Mouse (Mus musculus) megakaryocyte, embryonic 14.5 days (primary cell): ENCODE data around the gene Morn3. TPM values are rescaled to one million over a fixed set of nuclear protein-coding genes. Genes with fewer than 3 reads are reported as not detected.

ENCODE experiments used
- H3K27me3 ChIP-seq: replicated peaks from 2 replicates; pipeline ENCODE3; 2012; ENCODE audit warnings: inconsistent platforms
- H3K36me3 ChIP-seq: replicated peaks from 2 replicates; pipeline ENCODE3; 2012; ENCODE audit warnings: low read length, inconsistent platforms, mixed read lengths
- H3K4me1 ChIP-seq: 2 replicates; pipeline ENCODE4 v1.6.1; 2012; ENCODE audit warnings: inconsistent platforms
- H3K4me3 ChIP-seq: replicated peaks from 2 replicates; pipeline ENCODE3; 2012; ENCODE audit warnings: moderate library complexity, mild to moderate bottlenecking, inconsistent platforms
- H3K9me3 ChIP-seq: 2 replicates; pipeline ENCODE4 v1.6.1; 2012; ENCODE audit warnings: inconsistent platforms
- FLI1 ChIP-seq: IDR thresholded peaks from 2 replicates; pipeline ENCODE4 v1.6.1; 2012; ENCODE audit warnings: low read length, inconsistent platforms, mixed read lengths
- GATA1 ChIP-seq: IDR thresholded peaks from 3 replicates; pipeline ENCODE4 v1.6.1; 2012; ENCODE audit warnings: mixed read lengths, low read length, inconsistent platforms, borderline replicate concordance
- polyA plus RNA-seq: library from polyadenylated mRNA; stranded (reverse); fragments of >175 nt; gene quantifications from 2 replicates; pipeline ENCODE4 v1.2.3, GENCODE M21; 2012; ENCODE audit warnings: low replicate concordance; ENCODE audit not compliant: insufficient read depth

Gene Morn3
- polyA plus RNA-seq, 1 experiment = not detected

- Histone ChIP-seq H3K27me3 (no peaks in the 10 kb centered on the region), H3K4me3 (peak overlapping the region; percentile 33), H3K4me1 (peaks cover 74% of the 10 kb centered on the region), H3K9me3 (no peaks in the 10 kb centered on the region), H3K36me3 (peaks cover 87% of the 10 kb centered on the region)
- TF ChIP-seq GATA1 (no peak), FLI1 (no peak)
These were observed 20.4 kb downstream of the Morn3 start for GRCm38 (mm10) chr5:123026414-123026813.

GRCm38 (mm10) chr5:123024965-123025573 is 21.7 kb downstream of the Morn3 start:
- Histone ChIP-seq H3K4me1 (peaks cover 87% of the 10 kb centered on the region), H3K36me3 (peaks cover 78% of the 10 kb centered on the region), H3K4me3 (peak overlapping the region; percentile 88), H3K9me3 (no peaks in the 10 kb centered on the region), H3K27me3 (no peaks in the 10 kb centered on the region)
- TF ChIP-seq GATA1 (no peak), FLI1 (no peak)

GRCm38 (mm10) chr5:123024312-123024711 is 22.5 kb downstream of the Morn3 start:
- H3K4me1 ChIP-seq = peaks cover 88% of the 10 kb centered on the region
- H3K36me3 ChIP-seq = peaks cover 71% of the 10 kb centered on the region
- TF ChIP-seq FLI1 = no peak
- TF ChIP-seq GATA1 = no peak
- no peak overlapping the region for H3K4me3 ChIP-seq
- H3K27me3 ChIP-seq = no peaks in the 10 kb centered on the region
- H3K9me3 ChIP-seq = no peaks in the 10 kb centered on the region

- H3K4me3 ChIP-seq = no peak overlapping the region
- TF ChIP-seq FLI1 (no peak), GATA1 (no peak)
- H3K4me1 ChIP-seq = peaks cover 95% of the 10 kb centered on the region
- no peaks in the 10 kb centered on the region for H3K27me3 ChIP-seq
- peaks cover 70% of the 10 kb centered on the region for H3K36me3 ChIP-seq
- H3K9me3 ChIP-seq = no peaks in the 10 kb centered on the region
These were observed 23.8 kb downstream of the Morn3 start for GRCm38 (mm10) chr5:123023049-123023448.

- Histone ChIP-seq H3K27me3 (no peaks in the 10 kb centered on the region), H3K4me1 (peaks cover 96% of the 10 kb centered on the region), H3K36me3 (peaks cover 63% of the 10 kb centered on the region), H3K4me3 (no peak overlapping the region), H3K9me3 (no peaks in the 10 kb centered on the region)
- TF ChIP-seq FLI1 (no peak), GATA1 (no peak)
These were observed 25.4 kb downstream of the Morn3 start for GRCm38 (mm10) chr5:123021438-123021837.

- Histone ChIP-seq H3K4me3 (peak overlapping the region; percentile 29), H3K27me3 (no peaks in the 10 kb centered on the region), H3K36me3 (peaks cover 54% of the 10 kb centered on the region), H3K9me3 (no peaks in the 10 kb centered on the region), H3K4me1 (peaks cover 95% of the 10 kb centered on the region)
- no peak for TF ChIP-seq FLI1
- TF ChIP-seq GATA1 = no peak
These were observed 26.4 kb downstream of the Morn3 start for GRCm38 (mm10) chr5:123020426-123020825.

GRCm38 (mm10) chr5:123019336-123020016 is 27.3 kb downstream of the Morn3 start:
- TF ChIP-seq GATA1 (no peak), FLI1 (no peak)
- peaks cover 48% of the 10 kb centered on the region for H3K36me3 ChIP-seq
- H3K4me3 ChIP-seq = peak overlapping the region; percentile 98
- no peaks in the 10 kb centered on the region for H3K27me3 ChIP-seq
- H3K4me1 ChIP-seq = peaks cover 88% of the 10 kb centered on the region
- no peaks in the 10 kb centered on the region for H3K9me3 ChIP-seq

GRCm38 (mm10) chr5:123017504-123017903 is 29.3 kb downstream of the Morn3 start:
- peaks cover 32% of the 10 kb centered on the region for H3K36me3 ChIP-seq
- no peaks in the 10 kb centered on the region for H3K9me3 ChIP-seq
- TF ChIP-seq FLI1 (no peak), GATA1 (no peak)
- peaks cover 83% of the 10 kb centered on the region for H3K4me1 ChIP-seq
- no peaks in the 10 kb centered on the region for H3K27me3 ChIP-seq
- peak overlapping the region; percentile 98 for H3K4me3 ChIP-seq

- Histone ChIP-seq H3K4me3 (peak overlapping the region; percentile 98), H3K9me3 (no peaks in the 10 kb centered on the region), H3K4me1 (peaks cover 67% of the 10 kb centered on the region), H3K27me3 (no peaks in the 10 kb centered on the region), H3K36me3 (peaks cover 23% of the 10 kb centered on the region)
- TF ChIP-seq GATA1 = no peak
- TF ChIP-seq FLI1 = no peak
These were observed 30.9 kb downstream of the Morn3 start for GRCm38 (mm10) chr5:123015915-123016314.
